Comparison of ENCODE assay signal across 15 mouse cellular contexts in the genomic region with DNA sequence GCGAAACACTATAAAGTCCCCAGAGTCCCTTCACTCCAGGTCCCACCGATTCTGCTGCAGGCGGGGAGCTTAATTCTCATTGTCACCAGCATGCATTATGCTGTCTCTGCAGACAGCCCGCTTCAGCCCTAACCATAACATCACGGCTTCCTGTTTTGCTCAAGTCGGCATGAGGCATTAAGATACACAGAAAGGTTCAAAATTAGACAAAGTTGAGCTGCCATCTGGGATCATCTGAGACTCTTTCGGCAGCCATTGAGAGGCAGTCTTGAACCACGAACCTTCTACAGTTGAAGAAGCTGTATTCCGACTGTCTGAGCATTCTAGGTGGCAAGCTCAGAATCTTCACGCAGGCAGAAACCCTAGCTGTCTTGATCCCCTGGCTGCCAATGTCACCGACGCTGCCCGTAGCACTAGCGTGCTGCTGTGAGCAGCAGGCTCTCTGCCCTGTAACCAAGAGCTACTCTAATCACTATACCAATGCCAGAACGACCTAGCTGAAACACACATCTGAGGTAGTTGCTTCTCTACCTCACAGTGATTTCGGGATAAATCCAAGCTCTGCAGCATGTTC. TPM values are rescaled to one million over a fixed set of nuclear protein-coding genes. Genes with fewer than 3 reads are reported as not detected.
DNase-seq lines count a peak whose midpoint lies in the region; ATAC-seq and TF ChIP-seq lines count a peak whose summit lies in the region.
"Had no signal": no experiment of that assay in that cellular context is flagged by ENCODE, and none has a peak within 500 bp of the region (broad histone marks: within the 10 kb centered on the region; RNA-seq: fewer than 3 reads in every experiment).

No protein-coding gene starts in this region.

- no peak for TF ChIP-seq CTCF in spleen, adult 2 months (IDR thresholded peaks at IDR 0.05; ENCODE audit: extremely low read depth, insufficient read depth, insufficient read length, insufficient replicate concordance)

- no peak for ATAC-seq in hindbrain, embryonic 15.5 days (ENCODE audit: low FRiP score, low read depth)
- peak; percentile 40 to 46 for ATAC-seq in hematopoietic stem cell, adult 5-6 weeks (replicated peaks in 1 of 2; ENCODE audit: insufficient read depth in 1 of 2, low FRiP score in 2 of 2, low TSS enrichment in 1 of 2, low read depth in 1 of 2, poor library complexity in 2 of 2, severe bottlenecking in 2 of 2)
- ATAC-seq: midbrain, embryonic 15.5 days had no signal

- H3K9me3 ChIP-seq in hindbrain, embryonic 15.5 days: no peaks in the 10 kb centered on the region
- H3K9me3 ChIP-seq in hindbrain, embryonic 10.5 days: no peaks in the 10 kb centered on the region
- H3K9me3 ChIP-seq: embryonic facial prominence, embryonic 15.5 days; midbrain, embryonic 15.5 days had no signal

- no peak overlapping the region for H3K4me2 ChIP-seq in hindbrain, embryonic 15.5 days
- H3K4me2 ChIP-seq: embryonic facial prominence, embryonic 15.5 days; midbrain, embryonic 15.5 days had no signal

- WGBS in hindbrain, embryonic 15.5 days: 60% methylated on average over 16 of the region's 16 CpGs
- 77% methylated on average over 16 of the region's 16 CpGs for WGBS in hindbrain, embryonic 10.5 days
- WGBS in spleen, adult 2 months: 32% methylated on average over 16 of the region's 16 CpGs

- H3K9ac ChIP-seq in hindbrain, embryonic 15.5 days: no peak overlapping the region
- H3K9ac ChIP-seq: embryonic facial prominence, embryonic 15.5 days; liver, embryonic 14.5 days; midbrain, embryonic 15.5 days had no signal

- H3K4me1 ChIP-seq in hindbrain, embryonic 15.5 days (replicated peaks): peaks cover 21% of the 10 kb centered on the region
- H3K4me1 ChIP-seq in hindbrain, embryonic 10.5 days (replicated peaks): no peaks in the 10 kb centered on the region
- H3K4me1 ChIP-seq in spleen, adult 2 months (ENCODE audit: control insufficient read depth, insufficient read depth, insufficient read length): peaks cover 3% of the 10 kb centered on the region; the same call in 1 of the 2 replicates
- H3K4me1 ChIP-seq: embryonic facial prominence, embryonic 15.5 days had no signal

- no peak for DNase-seq in hindbrain, embryonic 10.5 days (ENCODE audit: low spot score)
- no peak for DNase-seq in spleen, adult 2 months (ENCODE audit: low read depth in 1 of 2, low spot score in 2 of 2)
- no peak for DNase-seq in spleen, postnatal 14 days (ENCODE audit: low spot score in 2 of 2)
- peak; percentile 43 for DNase-seq in thymus, postnatal 25 days
- DNase-seq in layer of hippocampus, adult 11-12 months (ENCODE audit: low spot score): no peak
- DNase-seq in adrenal gland, postnatal 14 days: no peak
- DNase-seq: cerebellum, adult 9-11 months; heart, adult 18-20 months; kidney, postnatal 25 days had no signal

- peak overlapping the region; percentile 26 for H3K27ac ChIP-seq in hindbrain, embryonic 15.5 days (replicated peaks)
- H3K27ac ChIP-seq in hindbrain, embryonic 10.5 days: no peak overlapping the region
- peak overlapping the region; percentile 38 for H3K27ac ChIP-seq in spleen, adult 2 months (ENCODE audit: insufficient read depth, low read length)
- H3K27ac ChIP-seq: embryonic facial prominence, embryonic 15.5 days; liver, embryonic 14.5 days; midbrain, embryonic 15.5 days had no signal

- H3K4me3 ChIP-seq in hindbrain, embryonic 15.5 days: no peak overlapping the region
- H3K4me3 ChIP-seq in hindbrain, embryonic 10.5 days: no peak overlapping the region
- peak overlapping the region; percentile 20; the same call in 1 of the 2 replicates for H3K4me3 ChIP-seq in spleen, adult 2 months (ENCODE audit: extremely low read depth, insufficient read depth, insufficient read length)
- H3K4me3 ChIP-seq: embryonic facial prominence, embryonic 15.5 days; midbrain, embryonic 15.5 days had no signal

- H3K27me3 ChIP-seq in hindbrain, embryonic 15.5 days: no peaks in the 10 kb centered on the region
- H3K27me3 ChIP-seq in hindbrain, embryonic 10.5 days (ENCODE audit: insufficient read depth, poor library complexity, severe bottlenecking): no peaks in the 10 kb centered on the region
- no peaks in the 10 kb centered on the region for H3K27me3 ChIP-seq in spleen, adult 2 months (ENCODE audit: control insufficient read depth, insufficient read depth, low read length)
- H3K27me3 ChIP-seq: embryonic facial prominence, embryonic 15.5 days; midbrain, embryonic 15.5 days had no signal

- no peak for TF ChIP-seq POLR2A in spleen, adult 2 months (IDR thresholded peaks at IDR 0.05; ENCODE audit: low read depth, low read length)

- H3K36me3 ChIP-seq in hindbrain, embryonic 15.5 days: no peaks in the 10 kb centered on the region
- no peaks in the 10 kb centered on the region for H3K36me3 ChIP-seq in hindbrain, embryonic 10.5 days
- H3K36me3 ChIP-seq in spleen, adult 2 months (ENCODE audit: control insufficient read depth, insufficient read depth, low read length): no peaks in the 10 kb centered on the region
- H3K36me3 ChIP-seq: embryonic facial prominence, embryonic 15.5 days had no signal

RNA-seq across cellular contexts. Expression of a gene that starts 12.2 kb away (rescaled TPM):
- 19.3 and 20.2 TPM in 2 replicates for polyA plus RNA-seq in hindbrain, embryonic 15.5 days (2015; fragmentation: Nextera tagmentation; extraction: Ambion mirVana)
- 2.4 and 3.9 TPM in 2 replicates for polyA plus RNA-seq in hindbrain, embryonic 10.5 days (2016; fragmentation: Nextera tagmentation; extraction: Ambion mirVana)
- 1.2 and 2.2 TPM in 2 replicates for polyA plus RNA-seq in spleen, adult 2 months (2012; rRNA removed)
- not detected in 2 replicates for total RNA-seq in hematopoietic stem cell, adult 5-6 weeks (2017)
- 0.70 and 1.4 TPM in 2 replicates for total RNA-seq in adrenal gland, postnatal 14 days (2021)
- total RNA-seq: heart, adult 18-20 months; heart, postnatal 25 days had no signal
